17 mouse cellular contexts compared by ENCODE assay signal in the genomic region with DNA sequence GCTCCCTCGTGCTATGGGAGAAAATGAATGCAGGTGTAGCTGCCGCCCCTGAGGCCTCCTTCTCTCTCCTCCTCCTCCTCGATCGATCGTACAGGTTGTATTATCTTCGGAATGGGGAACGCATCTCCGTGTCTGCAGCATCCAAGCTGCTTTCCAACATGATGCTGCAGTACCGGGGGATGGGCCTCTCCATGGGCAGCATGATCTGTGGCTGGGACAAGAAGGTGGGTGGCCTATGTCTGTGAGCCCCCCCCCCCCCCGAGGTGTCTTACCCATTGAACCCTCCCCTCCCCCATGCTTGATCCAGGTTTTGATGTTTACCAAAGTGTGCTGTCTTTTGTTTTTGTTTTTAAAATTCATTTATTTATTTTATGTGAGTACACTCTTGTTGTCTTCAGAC. TPM values are rescaled to one million over a fixed set of nuclear protein-coding genes. Genes with fewer than 3 reads are reported as not detected.
"Had no signal": no experiment of that assay in that cellular context is flagged by ENCODE, and none has a peak within 500 bp of the region (broad histone marks: within the 10 kb centered on the region; RNA-seq: fewer than 3 reads in every experiment).

No protein-coding gene starts in this region.

- H3K9me3 ChIP-seq: liver, embryonic 13.5 days; liver, embryonic 15.5 days; megakaryocyte, embryonic 14.5 days; midbrain, embryonic 13.5 days; midbrain, embryonic 15.5 days; neural tube, embryonic 12.5 days; stomach, embryonic 15.5 days had no signal

- H3K27ac ChIP-seq: liver, embryonic 13.5 days; liver, embryonic 15.5 days; macrophage; midbrain, embryonic 13.5 days; midbrain, embryonic 15.5 days; neural tube, embryonic 12.5 days; stomach, embryonic 15.5 days; stomach, postnatal 0 days had no signal

- DNase-seq: liver, embryonic 13.5 days; liver, postnatal 0 days; lung, embryonic 14.5 days; lung, postnatal 10 days; lung, postnatal 36 days; right cerebral cortex, postnatal 14 days had no signal

- H3K4me3 ChIP-seq: liver, embryonic 13.5 days; liver, embryonic 15.5 days; midbrain, embryonic 13.5 days; midbrain, embryonic 15.5 days; neural tube, embryonic 12.5 days; stomach, embryonic 15.5 days had no signal

- H3K4me2 ChIP-seq: liver, embryonic 11.5 days; liver, embryonic 13.5 days; liver, embryonic 15.5 days; lung, embryonic 14.5 days; midbrain, embryonic 11.5 days; midbrain, embryonic 13.5 days; midbrain, embryonic 15.5 days; neural tube, embryonic 12.5 days; stomach, embryonic 15.5 days had no signal

- H3K36me3 ChIP-seq: liver, embryonic 13.5 days; liver, embryonic 15.5 days; midbrain, embryonic 13.5 days; midbrain, embryonic 15.5 days; neural tube, embryonic 12.5 days; stomach, embryonic 15.5 days had no signal

- H3K9ac ChIP-seq: liver, embryonic 13.5 days; liver, embryonic 15.5 days; liver, postnatal 0 days; lung, embryonic 14.5 days; midbrain, embryonic 13.5 days; midbrain, embryonic 15.5 days; neural tube, embryonic 12.5 days; stomach, embryonic 15.5 days had no signal

RNA-seq across cellular contexts. Expression of gene H2-Ob, which starts 38.7 kb away (rescaled TPM):
- polyA plus RNA-seq: liver, embryonic 11.5 days; lung, embryonic 14.5 days; midbrain, embryonic 11.5 days; midbrain, embryonic 13.5 days; neural tube, embryonic 12.5 days; neural tube, embryonic 14.5 days had no signal
